Mouse (Mus musculus) G1E (cell line): ENCODE data around the gene Kmt5b. TPM values are rescaled to one million over a fixed set of nuclear protein-coding genes. Genes with fewer than 3 reads are reported as not detected.

ENCODE experiments used
- ATAC-seq: 2 replicates; pipeline ENCODE4 v1.8.0; 2016; ENCODE audit warnings: mild to moderate bottlenecking; ENCODE audit not compliant: insufficient number of reproducible peaks, poor library complexity, low FRiP score, severe bottlenecking; ENCODE audit errors: extremely low read depth
- DNase-seq: peaks from one replicate; pipeline ENCODE4 v3.0.0; 2012; ENCODE audit warnings: low spot score
- H3K27me3 ChIP-seq: 2 replicates; pipeline ENCODE4 v1.6.1; 2012; ENCODE audit warnings: mild to moderate bottlenecking, low read length, inconsistent platforms; ENCODE audit not compliant: insufficient read depth
- H3K36me3 ChIP-seq: replicated peaks from 2 replicates; pipeline ENCODE3; 2012; ENCODE audit warnings: mild to moderate bottlenecking, inconsistent platforms
- H3K4me1 ChIP-seq: 2 replicates; pipeline ENCODE4 v1.6.1; 2012; ENCODE audit warnings: low read depth, low read length, inconsistent platforms, mixed read lengths; ENCODE audit not compliant: insufficient read depth
- H3K4me3 ChIP-seq: 2 replicates; pipeline ENCODE4 v1.5.1; 2012; ENCODE audit warnings: low read depth, mild to moderate bottlenecking, inconsistent platforms, low read length, moderate library complexity, mixed read lengths
- H3K9me3 ChIP-seq: replicated peaks from 2 replicates; pipeline ENCODE4 v1.6.1; 2012; ENCODE audit warnings: inconsistent platforms
- CTCF ChIP-seq: IDR thresholded peaks from 2 replicates; pipeline ENCODE4 v1.5.1; 2012; ENCODE audit warnings: low read depth, low read length, inconsistent platforms, mixed read lengths
- GATA1 ChIP-seq: IDR thresholded peaks from 2 replicates; pipeline ENCODE4 v1.6.1; 2012; ENCODE audit warnings: borderline replicate concordance, low read length, inconsistent platforms, mixed read lengths
- GATA2 ChIP-seq: IDR thresholded peaks from 2 replicates; pipeline ENCODE4 v1.6.1; 2012; ENCODE audit warnings: low read depth, low read length, inconsistent platforms, borderline replicate concordance
- POLR2AphosphoS5 ChIP-seq: IDR thresholded peaks from 2 replicates; pipeline ENCODE4 v1.6.1; 2012; ENCODE audit warnings: low read depth, low read length, inconsistent platforms; ENCODE audit not compliant: insufficient replicate concordance
- TAL1 ChIP-seq: conservative IDR thresholded peaks from 2 replicates; pipeline ENCODE4 v1.6.1; 2012; ENCODE audit warnings: low read depth, low read length, inconsistent platforms, mixed read lengths
- polyA plus RNA-seq: library from polyadenylated mRNA; stranded (reverse); fragments of >175 nt; gene quantifications from 2 replicates; pipeline ENCODE4 v1.2.3, GENCODE M21; 2012
- total RNA-seq, 2 experiments: library from RNA; stranded (forward) in 1 of 2; stranded (reverse) in 1 of 2; fragments of 200-1000 nt in 1 of 2; fragments of >200 nt in 1 of 2; fragmentation: Nextera tagmentation in 1 of 2; gene quantifications; 2 replicates each; pipeline ENCODE4 v1.2.3; 2014 to 2017

Kmt5b gene
- total and polyA plus RNA-seq, 3 experiments = 5.3 to 36.4 (median 26.0) TPM

DNA sequence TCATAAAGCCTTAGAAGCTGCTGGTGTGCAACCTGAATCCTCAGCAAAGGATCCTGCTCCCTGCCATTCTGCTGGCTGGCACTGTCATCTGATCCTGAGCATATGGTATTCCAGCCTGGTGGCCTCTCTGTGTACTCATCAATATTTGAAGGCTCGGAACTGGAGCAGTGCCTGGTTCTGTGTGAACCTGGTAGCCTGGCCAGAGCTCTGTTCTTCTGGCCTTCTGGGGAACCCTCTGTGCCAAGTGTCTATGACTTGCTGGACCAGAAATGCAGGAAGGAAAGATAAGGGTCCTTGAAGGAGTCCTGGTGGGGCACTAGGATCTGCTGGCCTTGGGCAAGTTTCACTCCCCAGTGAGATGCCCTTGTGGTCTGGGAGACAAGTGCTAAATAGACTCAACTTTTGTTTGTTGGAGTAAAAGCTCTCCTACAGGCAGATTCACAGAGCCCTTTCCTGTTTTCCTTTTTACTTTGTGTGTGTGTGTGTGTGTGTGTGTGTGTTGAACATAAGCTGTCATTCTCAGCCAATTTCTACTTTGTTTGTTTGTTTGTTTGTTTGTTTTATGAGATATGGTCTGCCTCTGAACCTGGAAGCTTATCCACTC, 78.7 kb downstream of the Kmt5b start:
- Histone ChIP-seq H3K36me3 (no peaks in the 10 kb centered on the region), H3K27me3 (peaks cover 11% of the 10 kb centered on the region), H3K4me1 (peaks cover 3% of the 10 kb centered on the region), H3K4me3 (no peak overlapping the region), H3K9me3 (no peaks in the 10 kb centered on the region)
- TF ChIP-seq CTCF (no peak), TAL1 (no peak), GATA1 (no peak), GATA2 (no peak), POLR2AphosphoS5 (no peak)
- DNase-seq (no peak), ATAC-seq (no peak)

DNA sequence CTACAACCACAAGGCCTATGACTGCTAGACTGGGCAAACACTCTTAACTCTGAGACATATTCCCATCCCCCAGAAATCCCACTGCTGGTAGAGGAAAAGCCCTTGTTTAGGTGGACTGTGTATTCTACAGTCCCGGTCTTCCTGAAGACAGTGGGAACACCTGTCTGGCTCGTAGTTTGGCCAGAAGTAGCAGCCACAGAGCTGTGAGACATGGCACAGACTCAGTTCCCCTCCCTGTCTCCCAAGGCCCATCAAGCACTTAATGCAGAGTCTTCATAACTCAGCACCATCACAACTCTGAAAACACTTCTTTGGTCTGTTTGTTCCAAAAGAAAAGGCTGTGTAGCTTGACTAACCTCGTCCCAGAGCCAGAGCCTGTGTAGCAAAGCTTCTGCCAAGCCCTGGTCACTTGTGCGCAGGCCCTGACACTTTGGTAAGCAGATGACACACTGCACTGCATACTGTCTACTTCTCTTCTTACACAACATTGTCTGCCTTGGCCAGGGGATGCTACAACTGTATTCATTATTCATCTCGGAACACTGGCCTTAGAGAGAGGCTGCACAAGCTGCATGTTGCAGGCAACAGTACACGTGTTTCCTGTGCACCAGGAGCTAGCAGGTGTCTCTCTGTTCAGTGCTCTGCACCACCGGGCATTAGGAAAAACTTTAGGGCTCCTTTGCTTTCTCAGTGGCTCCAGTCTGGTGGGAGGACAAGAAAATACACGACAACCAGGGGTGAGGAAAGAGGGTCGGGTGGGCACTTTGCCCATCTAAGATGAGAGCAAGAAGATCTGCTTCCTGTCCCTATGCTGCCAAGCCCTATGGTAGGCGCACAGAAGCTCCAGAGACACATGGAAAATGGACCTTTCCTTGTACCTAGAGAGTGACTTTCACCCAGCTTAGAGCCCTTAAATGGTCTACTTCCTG, 79.7 kb downstream of the Kmt5b start:
- ATAC-seq = no peak
- TF ChIP-seq TAL1 (no peak), POLR2AphosphoS5 (no peak), GATA1 (no peak), CTCF (no peak), GATA2 (no peak)

GRCm38 (mm10) chr19:3847711-3848110, 80.5 kb downstream of the Kmt5b start:
- H3K9me3 ChIP-seq = no peaks in the 10 kb centered on the region
- H3K36me3 ChIP-seq = no peaks in the 10 kb centered on the region
- H3K4me3 ChIP-seq = no peak overlapping the region
- H3K4me1 ChIP-seq = peaks cover 11% of the 10 kb centered on the region
- ATAC-seq (no peak), DNase-seq (no peak)
- H3K27me3 ChIP-seq = peaks cover 6% of the 10 kb centered on the region
- TF ChIP-seq GATA2 (no peak), GATA1 (no peak), TAL1 (no peak)

More for the DNA sequence above, 79.7 kb downstream of the Kmt5b start:
- no peaks in the 10 kb centered on the region for H3K9me3 ChIP-seq
- no peaks in the 10 kb centered on the region for H3K36me3 ChIP-seq
- no peak for DNase-seq
- peaks cover 9% of the 10 kb centered on the region for H3K27me3 ChIP-seq
- no peak overlapping the region for H3K4me3 ChIP-seq
- H3K4me1 ChIP-seq = peaks cover 11% of the 10 kb centered on the region

- DNase-seq (no peak), ATAC-seq (no peak)
- H3K4me3 ChIP-seq = no peak overlapping the region
- H3K27me3 ChIP-seq = peaks cover 6% of the 10 kb centered on the region
- no peaks in the 10 kb centered on the region for H3K9me3 ChIP-seq
- peaks cover 2% of the 10 kb centered on the region for H3K36me3 ChIP-seq
- peaks cover 14% of the 10 kb centered on the region for H3K4me1 ChIP-seq
- TF ChIP-seq CTCF = no peak
- TF ChIP-seq GATA2 = no peak
- no peak for TF ChIP-seq GATA1
- no peak for TF ChIP-seq TAL1
- TF ChIP-seq POLR2AphosphoS5 = no peak
Observed at GRCm38 (mm10) chr19:3848207-3848808, 81.1 kb downstream of the Kmt5b start.

DNA sequence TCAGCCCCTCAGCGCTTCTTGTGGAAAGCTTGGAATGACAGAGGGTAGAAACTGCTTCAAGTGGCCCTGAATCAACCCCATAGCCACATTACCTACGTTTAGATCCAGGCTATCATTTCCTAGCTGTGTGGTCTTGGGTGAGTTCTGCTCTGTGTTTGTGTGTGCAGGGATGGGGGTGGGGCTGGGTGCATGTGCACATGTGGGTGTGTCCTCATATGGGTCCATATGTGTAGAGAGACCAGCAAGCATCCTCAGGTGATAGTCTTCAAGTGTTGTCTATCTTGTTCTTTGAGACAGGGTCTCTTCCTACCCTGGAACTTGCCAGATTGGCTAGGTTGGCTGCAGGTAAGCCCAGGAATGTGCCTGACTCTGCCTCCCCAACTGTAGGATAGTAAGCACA, 82.0 kb downstream of the Kmt5b start:
- Histone ChIP-seq H3K9me3 (no peaks in the 10 kb centered on the region), H3K4me1 (peaks cover 21% of the 10 kb centered on the region), H3K27me3 (peaks cover 6% of the 10 kb centered on the region), H3K36me3 (peaks cover 5% of the 10 kb centered on the region), H3K4me3 (no peak overlapping the region)
- TF ChIP-seq CTCF (no peak), POLR2AphosphoS5 (no peak), TAL1 (no peak), GATA2 (no peak), GATA1 (no peak)
- ATAC-seq = no peak
- no peak for DNase-seq

GRCm38 (mm10) chr19:3850076-3850475, 82.9 kb downstream of the Kmt5b start:
- peaks cover 6% of the 10 kb centered on the region for H3K27me3 ChIP-seq
- H3K4me1 ChIP-seq = peaks cover 23% of the 10 kb centered on the region
- H3K9me3 ChIP-seq = no peaks in the 10 kb centered on the region
- TF ChIP-seq GATA2 (no peak), CTCF (no peak), GATA1 (no peak), POLR2AphosphoS5 (no peak), TAL1 (no peak)
- H3K4me3 ChIP-seq = no peak overlapping the region
- ATAC-seq (no peak), DNase-seq (no peak)
- H3K36me3 ChIP-seq = peaks cover 10% of the 10 kb centered on the region
